In genomic region chrX:139562925-139563461, GRCm38 (mm10) we compare ENCODE assay signal across 8 mouse cellular contexts. TPM values are rescaled to one million over a fixed set of nuclear protein-coding genes. Genes with fewer than 3 reads are reported as not detected.
DNase-seq lines count a peak whose midpoint lies in the region; ATAC-seq and TF ChIP-seq lines count a peak whose summit lies in the region.

Gene Rnf128, plus strand, starts transcription at chrX:139563316.

- no peaks in the 10 kb centered on the region for H3K9me3 ChIP-seq in lung, postnatal 0 days (ENCODE audit: low read length)
- no peaks in the 10 kb centered on the region for H3K9me3 ChIP-seq in kidney, embryonic 16.5 days (ENCODE audit: low read length)
- H3K9me3 ChIP-seq in stomach, embryonic 14.5 days (ENCODE audit: control insufficient read depth, low read depth, low read length), result no peaks in the 10 kb centered on the region

- no peak within 1 kb of the TSS for H3K4me3 ChIP-seq in lung, postnatal 0 days (ENCODE audit: low read depth, low read length)
- H3K4me3 ChIP-seq in lung, adult 2 months (replicated peaks; ENCODE audit: extremely low read depth, low read depth, low read length), result no peak within 1 kb of the TSS
- peak within 1 kb of the TSS; percentile 25 for H3K4me3 ChIP-seq in kidney, embryonic 16.5 days (ENCODE audit: low read length)
- peak within 1 kb of the TSS; percentile 11; the same call in 1 of the 2 replicates for H3K4me3 ChIP-seq in stomach, embryonic 14.5 days (ENCODE audit: low read depth, low read length)

- no peak within 1 kb of the TSS for H3K9ac ChIP-seq in lung, postnatal 0 days (replicated peaks; ENCODE audit: low read depth)
- H3K9ac ChIP-seq in kidney, embryonic 16.5 days (replicated peaks; ENCODE audit: low read length), result no peak within 1 kb of the TSS
- no peak within 1 kb of the TSS for H3K9ac ChIP-seq in stomach, embryonic 14.5 days (replicated peaks; ENCODE audit: low read depth, low read length)

- H3K27ac ChIP-seq in lung, postnatal 0 days (ENCODE audit: low read length), result no peak within 1 kb of the TSS
- H3K27ac ChIP-seq in kidney, embryonic 16.5 days (ENCODE audit: low read length), result 0 out of 2 replicates have a peak within 1 kb of the TSS, but pooled peaks have one; percentile 2
- peak within 1 kb of the TSS; percentile 27; the same call in 1 of the 2 replicates for H3K27ac ChIP-seq in stomach, embryonic 14.5 days (ENCODE audit: low read length)

- H3K4me2 ChIP-seq in lung, postnatal 0 days (replicated peaks; ENCODE audit: low read depth, low read length), result no peak within 1 kb of the TSS; the same call in 1 of the 2 replicates
- H3K4me2 ChIP-seq in kidney, embryonic 16.5 days (replicated peaks; ENCODE audit: low read depth, low read length), result no peak within 1 kb of the TSS
- no peak within 1 kb of the TSS for H3K4me2 ChIP-seq in stomach, embryonic 14.5 days (replicated peaks; ENCODE audit: low read depth, low read length)

- no peaks in the 10 kb centered on the region for H3K36me3 ChIP-seq in lung, postnatal 0 days (ENCODE audit: insufficient read depth, low read length)
- H3K36me3 ChIP-seq in kidney, embryonic 16.5 days (ENCODE audit: insufficient read depth, low read length), result no peaks in the 10 kb centered on the region
- H3K36me3 ChIP-seq in stomach, embryonic 14.5 days (ENCODE audit: control insufficient read depth, insufficient read depth, low read length), result no peaks in the 10 kb centered on the region

- no peak for TF ChIP-seq POLR2A in lung, adult 2 months (IDR thresholded peaks at IDR 0.05; ENCODE audit: borderline replicate concordance, extremely low read depth, low read depth, low read length)

- 50% methylated on average over 8 of the region's 8 CpGs for WGBS in lung, postnatal 0 days
- WGBS in lung, adult 2 months, result 57% methylated on average over 8 of the region's 8 CpGs
- WGBS in kidney, embryonic 16.5 days, result 50% methylated on average over 8 of the region's 8 CpGs
- WGBS in stomach, embryonic 14.5 days, result 58% methylated on average over 8 of the region's 8 CpGs

- no peaks in the 10 kb centered on the region for H3K27me3 ChIP-seq in lung, postnatal 0 days (replicated peaks; ENCODE audit: insufficient read depth, low read length)
- peaks cover 4% of the 10 kb centered on the region; the same call in 1 of the 2 replicates for H3K27me3 ChIP-seq in kidney, embryonic 16.5 days (ENCODE audit: insufficient read depth, low read length)
- H3K27me3 ChIP-seq in stomach, embryonic 14.5 days (ENCODE audit: control insufficient read depth, insufficient read depth, low read length), result no peaks in the 10 kb centered on the region

- DNase-seq in lung, postnatal 0 days (ENCODE audit: low spot score), result peak; percentile 33
- no peak for DNase-seq in lung, adult 2 months
- no peak for DNase-seq in gonadal fat pad, adult 2 months (ENCODE audit: low read depth)
- DNase-seq in ovary, postnatal 36 days (ENCODE audit: low spot score), result no peak
- DNase-seq in right cerebral cortex, postnatal 14 days, result no peak

- TF ChIP-seq EP300 in lung, postnatal 0 days (IDR thresholded peaks at IDR 0.05), result no peak

- ATAC-seq in lung, postnatal 0 days, result peak; percentile 32; the same call in 1 of the 2 replicates
- no peak for ATAC-seq in kidney, embryonic 16.5 days (ENCODE audit: low FRiP score, low TSS enrichment)
- ATAC-seq in stomach, embryonic 14.5 days (ENCODE audit: insufficient number of reproducible peaks, insufficient read depth, low FRiP score, low read depth), result peak; percentile 76
- ATAC-seq in granulocyte monocyte progenitor cell, adult 5-6 weeks (replicated peaks; ENCODE audit: poor library complexity, severe bottlenecking), result no peak

- no peak for TF ChIP-seq CTCF in lung, postnatal 0 days (IDR thresholded peaks at IDR 0.05)
- no peak for TF ChIP-seq CTCF in lung, adult 2 months (IDR thresholded peaks at IDR 0.05; ENCODE audit: insufficient read depth, low read length)

- no peaks in the 10 kb centered on the region for H3K4me1 ChIP-seq in lung, postnatal 0 days (ENCODE audit: insufficient read depth, low read depth, low read length)
- H3K4me1 ChIP-seq in lung, adult 2 months (ENCODE audit: control insufficient read depth, insufficient read depth, low read length), result no peaks in the 10 kb centered on the region
- H3K4me1 ChIP-seq in kidney, embryonic 16.5 days (ENCODE audit: insufficient read depth, low read length), result no peaks in the 10 kb centered on the region
- no peaks in the 10 kb centered on the region for H3K4me1 ChIP-seq in stomach, embryonic 14.5 days (ENCODE audit: control insufficient read depth, insufficient read depth, low read length)

RNA-seq across cellular contexts. Expression of gene Rnf128, which starts in this region (rescaled TPM):
- 4.6 and 4.9 TPM in 2 replicates for polyA plus RNA-seq in lung, postnatal 0 days (2015; fragmentation: Nextera tagmentation; extraction: Ambion mirVana)
- polyA plus RNA-seq in lung, adult 2 months (2012; rRNA removed), result 1.4 and 1.5 TPM in 2 replicates
- polyA plus RNA-seq in gonadal fat pad, adult 2 months (2012; rRNA removed), result 34.3 and 46.6 TPM in 2 replicates
- 46.4 and 47.5 TPM in 2 replicates for polyA plus RNA-seq in kidney, embryonic 16.5 days (2015; fragmentation: Nextera tagmentation; extraction: Ambion mirVana)
- polyA plus RNA-seq in stomach, embryonic 14.5 days (2014; fragmentation: Nextera tagmentation; extraction: Ambion mirVana), result 28.5 and 33.8 TPM in 2 replicates
- 0.32 and 1.6 TPM in 2 replicates for total RNA-seq in granulocyte monocyte progenitor cell, adult 5-6 weeks (2014; fragmentation: Nextera tagmentation)
- total RNA-seq in granulocyte monocyte progenitor cell, adult 5-6 weeks (2017), result 0.78 and 2.2 TPM in 2 replicates

Comparison
In these comparisons a context has a peak if more than half of its experiments do, and no peak if none do; other contexts are left out.
1. ATAC-seq: peak in lung, postnatal 0 days (single experiment) and stomach, embryonic 14.5 days (single experiment); none in kidney, embryonic 16.5 days (single experiment) and granulocyte monocyte progenitor cell, adult 5-6 weeks (single experiment).
2. H3K4me3 ChIP-seq: peak in kidney, embryonic 16.5 days (single experiment) and stomach, embryonic 14.5 days (single experiment); none in lung, postnatal 0 days (single experiment) and lung, adult 2 months (single experiment).